Mouse (Mus musculus) heart, postnatal 0 days (tissue): ENCODE data around the gene En2. TPM values are rescaled to one million over a fixed set of nuclear protein-coding genes. Genes with fewer than 3 reads are reported as not detected.

Source experiments
- ATAC-seq: fragments of 200-750 bp; cut with Nextera tagmentation; 2 replicates; pipeline ENCODE4 v1.8.0; 2017; ENCODE audit warnings: low read depth, moderate number of reproducible peaks, moderate library complexity; ENCODE audit not compliant: insufficient read depth
- DNase-seq: peaks from one replicate; pipeline ENCODE4 v3.0.0-alpha.2; 2016; ENCODE audit warnings: low spot score
- H3K27ac ChIP-seq: fragments of 300-500 bp; sonication (generic); 2 replicates; pipeline ENCODE4 v1.5.1; 2014; ENCODE audit warnings: low read depth, mild to moderate bottlenecking
- H3K27me3 ChIP-seq: fragments of 300-500 bp; sonication (generic); 2 replicates; pipeline ENCODE4 v1.6.1; 2014; ENCODE audit warnings: low read length, mixed read lengths; ENCODE audit not compliant: control insufficient read depth, insufficient read depth
- H3K36me3 ChIP-seq: fragments of 300-500 bp; sonication (generic); replicated peaks from 2 replicates; pipeline ENCODE4 v1.6.1; 2014; ENCODE audit warnings: low read length, mixed read lengths; ENCODE audit not compliant: control insufficient read depth, insufficient read depth
- H3K4me1 ChIP-seq: fragments of 300-500 bp; sonication (generic); 2 replicates; pipeline ENCODE4 v1.6.1; 2014; ENCODE audit warnings: antibody characterized with exemption; ENCODE audit not compliant: control insufficient read depth, insufficient read depth
- H3K4me2 ChIP-seq: fragments of 300-500 bp; sonication (generic); 2 replicates; pipeline ENCODE4 v1.6.1; 2014; ENCODE audit warnings: low read depth, mild to moderate bottlenecking, low read length, moderate library complexity
- H3K4me3 ChIP-seq: fragments of 300-500 bp; sonication (generic); 2 replicates; pipeline ENCODE4 v1.5.1; 2014; ENCODE audit warnings: low read depth, low read length
- H3K9ac ChIP-seq: fragments of 300-500 bp; sonication (generic); replicated peaks from 2 replicates; pipeline ENCODE4 v1.6.1; 2014; ENCODE audit warnings: low read depth, low read length, mixed read lengths
- H3K9me3 ChIP-seq: fragments of 300-500 bp; sonication (generic); replicated peaks from 2 replicates; pipeline ENCODE4 v1.6.1; 2016; ENCODE audit warnings: low read length; ENCODE audit not compliant: control insufficient read depth
- CTCF ChIP-seq: IDR thresholded peaks from 2 replicates; pipeline ENCODE4 v1.5.1; 2016; ENCODE audit warnings: antibody characterized with exemption, control low read depth, low read depth
- EP300 ChIP-seq: IDR thresholded peaks from 2 replicates; pipeline ENCODE4 v1.6.1; 2016; ENCODE audit warnings: antibody characterized with exemption, low read depth
- WGBS: fragments of 180-500 bp; shearing (Covaris S2); extraction: QIAGEN DNeasy Blood & Tissue Kit; methylation state at CpG from one replicate; pipeline ENCODE4 v1.1.7; 2014; 5-methylcytosine and 5-hydroxymethylcytosine counted together
- polyA plus RNA-seq: library from polyadenylated mRNA; unstranded; fragments of >200 nt; fragmentation: Nextera tagmentation; extraction: Ambion mirVana; gene quantifications from 2 replicates; pipeline ENCODE4 v1.2.1, GENCODE M21; 2015
- total RNA-seq: library from RNA; depleted of rRNA; stranded (reverse); fragments of >200 nt; gene quantifications from 2 replicates; pipeline ENCODE4 v1.2.3, GENCODE M21; 2014; ENCODE audit warnings: low replicate concordance

Gene En2
- total and polyA plus RNA-seq, 2 experiments from 2014 or later = not detected

GRCm38 (mm10) chr5:28172921-28173670, 7.6 kb downstream of the En2 start:
- Histone ChIP-seq H3K9me3 (no peaks in the 10 kb centered on the region), H3K27ac (no peak overlapping the region), H3K27me3 (peaks cover 94% of the 10 kb centered on the region), H3K9ac (no peak overlapping the region), H3K4me3 (no peak overlapping the region), H3K4me2 (no peak overlapping the region), H3K36me3 (no peaks in the 10 kb centered on the region), H3K4me1 (no peaks in the 10 kb centered on the region)
- DNase-seq (no peak), ATAC-seq (no peak)
- TF ChIP-seq CTCF (no peak), EP300 (no peak)
- WGBS = 18% methylated on average over 4 of the region's 4 CpGs

- H3K27me3 ChIP-seq = peaks cover 93% of the 10 kb centered on the region
- ATAC-seq = no peak
- H3K27ac ChIP-seq = no peak overlapping the region
- TF ChIP-seq CTCF = no peak
- TF ChIP-seq EP300 = no peak
- no peaks in the 10 kb centered on the region for H3K4me1 ChIP-seq
- 14% methylated on average over 1 of the region's 1 CpGs for WGBS
- no peak for DNase-seq
- H3K4me3 ChIP-seq = no peak overlapping the region
- no peaks in the 10 kb centered on the region for H3K36me3 ChIP-seq
- H3K9me3 ChIP-seq = no peaks in the 10 kb centered on the region
- H3K4me2 ChIP-seq = no peak overlapping the region
- H3K9ac ChIP-seq = no peak overlapping the region
Observed at GRCm38 (mm10) chr5:28173674-28174073, 8.2 kb downstream of the En2 start.

- Histone ChIP-seq H3K4me2 (no peak overlapping the region), H3K4me3 (no peak overlapping the region), H3K9me3 (no peaks in the 10 kb centered on the region), H3K27me3 (peaks cover 93% of the 10 kb centered on the region), H3K4me1 (no peaks in the 10 kb centered on the region), H3K36me3 (no peaks in the 10 kb centered on the region), H3K27ac (no peak overlapping the region), H3K9ac (no peak overlapping the region)
- WGBS = 3% methylated on average over 9 of the region's 9 CpGs
- TF ChIP-seq CTCF (no peak), EP300 (no peak)
- DNase-seq (no peak), ATAC-seq (no peak)
Observed at GRCm38 (mm10) chr5:28174086-28174485, 8.6 kb downstream of the En2 start.

- DNase-seq = no peak
- H3K4me1 ChIP-seq = no peaks in the 10 kb centered on the region
- TF ChIP-seq CTCF (no peak), EP300 (no peak)
- no peak overlapping the region for H3K27ac ChIP-seq
- H3K4me2 ChIP-seq = no peak overlapping the region
- H3K27me3 ChIP-seq = peaks cover 88% of the 10 kb centered on the region
- H3K9me3 ChIP-seq = no peaks in the 10 kb centered on the region
- no peak overlapping the region for H3K9ac ChIP-seq
- H3K4me3 ChIP-seq = no peak overlapping the region
- 4% methylated on average over 24 of the region's 24 CpGs for WGBS
- no peak for ATAC-seq
- no peaks in the 10 kb centered on the region for H3K36me3 ChIP-seq
Observed at GRCm38 (mm10) chr5:28174876-28175569, 9.5 kb downstream of the En2 start.

- DNase-seq (no peak), ATAC-seq (no peak)
- WGBS = 5% methylated on average over 10 of the region's 10 CpGs
- Histone ChIP-seq H3K4me1 (no peaks in the 10 kb centered on the region), H3K9me3 (no peaks in the 10 kb centered on the region), H3K36me3 (no peaks in the 10 kb centered on the region), H3K4me2 (no peak overlapping the region), H3K27ac (no peak overlapping the region), H3K9ac (no peak overlapping the region), H3K4me3 (no peak overlapping the region), H3K27me3 (peaks cover 89% of the 10 kb centered on the region)
- TF ChIP-seq CTCF (no peak), EP300 (no peak)
Observed at GRCm38 (mm10) chr5:28175570-28175919, 10.1 kb downstream of the En2 start.

GRCm38 (mm10) chr5:28176023-28176422, 10.5 kb downstream of the En2 start:
- Histone ChIP-seq H3K27ac (no peak overlapping the region), H3K9ac (no peak overlapping the region), H3K4me3 (no peak overlapping the region), H3K4me2 (no peak overlapping the region), H3K36me3 (no peaks in the 10 kb centered on the region), H3K4me1 (no peaks in the 10 kb centered on the region), H3K27me3 (peaks cover 87% of the 10 kb centered on the region), H3K9me3 (no peaks in the 10 kb centered on the region)
- no peak for ATAC-seq
- no peak for DNase-seq
- 7% methylated on average over 4 of the region's 4 CpGs for WGBS
- no peak for TF ChIP-seq EP300
- TF ChIP-seq CTCF = no peak
